ENCODE assay signal across 12 mouse cellular contexts in genomic region chr9:45246060-45246459, GRCm38 (mm10). TPM values are rescaled to one million over a fixed set of nuclear protein-coding genes. Genes with fewer than 3 reads are reported as not detected.
DNase-seq lines count a peak whose midpoint lies in the region; ATAC-seq and TF ChIP-seq lines count a peak whose summit lies in the region.
"Had no signal": no experiment of that assay in that cellular context is flagged by ENCODE, and none has a peak within 500 bp of the region (broad histone marks: within the 10 kb centered on the region; RNA-seq: fewer than 3 reads in every experiment).

No protein-coding gene starts in this region.

- intact Hi-C loops in heart, postnatal 10 days (cut with DNase I), result no loop called here

- TF ChIP-seq POLR2A in thymus, adult 2 months (IDR thresholded peaks at IDR 0.05; ENCODE audit: control insufficient read depth, extremely low read depth, insufficient read depth, low read length, poor library complexity), result no peak

- peak; percentile 92 for ATAC-seq in megakaryocyte, adult 5-6 weeks (ENCODE audit: poor library complexity, severe bottlenecking)
- ATAC-seq: forebrain, embryonic 13.5 days; hindbrain, embryonic 16.5 days had no signal

- DNase-seq in thymus, adult 2 months, result no peak
- no peak for DNase-seq in thymus, postnatal 10 days (ENCODE audit: low spot score in 2 of 2)
- DNase-seq in heart, postnatal 10 days, result peak; percentile 13 to 16
- DNase-seq in MN1 (ENCODE audit: low spot score), result no peak
- no peak for DNase-seq in testis, postnatal 10 days (ENCODE audit: low spot score)
- DNase-seq in layer of hippocampus, adult 8-10 months (ENCODE audit: low spot score in 2 of 2), result no peak
- DNase-seq: cerebellum, adult 9-11 months; left cerebral cortex, postnatal 4 days had no signal

- no peaks in the 10 kb centered on the region for H3K36me3 ChIP-seq in thymus, adult 2 months (ENCODE audit: control insufficient read depth, insufficient read depth, low read length)

- WGBS in thymus, adult 2 months, result 71% methylated on average over 6 of the region's 6 CpGs

- peak overlapping the region; percentile 61 for H3K27ac ChIP-seq in thymus, adult 2 months (ENCODE audit: control insufficient read depth, insufficient read depth, low read length)
- H3K27ac ChIP-seq: forebrain, embryonic 13.5 days had no signal

- H3K27me3 ChIP-seq in thymus, adult 2 months (ENCODE audit: control insufficient read depth, insufficient read depth, low read length), result no peaks in the 10 kb centered on the region
- H3K27me3 ChIP-seq: forebrain, embryonic 13.5 days had no signal

- peaks cover 53% of the 10 kb centered on the region for H3K4me1 ChIP-seq in thymus, adult 2 months (replicated peaks; ENCODE audit: control insufficient read depth, insufficient read depth, low read length)
- H3K4me1 ChIP-seq: forebrain, embryonic 13.5 days had no signal

- TF ChIP-seq CTCF in thymus, adult 2 months (IDR thresholded peaks at IDR 0.05; ENCODE audit: borderline replicate concordance, control insufficient read depth, extremely low read depth, insufficient read depth, low read length, poor library complexity), result no peak

- H3K4me3 ChIP-seq in thymus, adult 2 months (ENCODE audit: control insufficient read depth, insufficient read depth, low read length), result no peak overlapping the region
- H3K4me3 ChIP-seq: forebrain, embryonic 13.5 days; myocyte had no signal

RNA-seq across cellular contexts. Expression of gene Il10ra, which starts 22.9 kb away (rescaled TPM):
- 23.9 and 36.8 TPM in 2 replicates for polyA plus RNA-seq in thymus, adult 2 months (2012; rRNA removed)
- total RNA-seq in heart, postnatal 10 days (2021), result 1 to 10 TPM; 1.3 TPM
- total RNA-seq in megakaryocyte, adult 5-6 weeks (2015), result 33.9 and 37.2 TPM in 2 replicates
- 68.7 and 77.1 TPM in 2 replicates for total RNA-seq in megakaryocyte, adult 5-6 weeks (2017)
- total RNA-seq in layer of hippocampus, adult 8-10 months (2022), result 10 to 100 TPM in 1 of 4 experiments, 1 to 10 TPM in 3; 1.8 to 10.0 (median 6.1) TPM
- polyA plus RNA-seq: myocyte had no signal

RNA-seq across cellular contexts. Expression of gene Tmprss4, which starts 42.2 kb away (rescaled TPM):
- 7.4 and 16.1 TPM in 2 replicates for polyA plus RNA-seq in thymus, adult 2 months (2012; rRNA removed)
- not detected for total RNA-seq in heart, postnatal 10 days (2021)
- 0.34 TPM in 1 of 2 replicates, not detected in the other for total RNA-seq in megakaryocyte, adult 5-6 weeks (2015)
- 0.07 TPM in 1 of 2 replicates, not detected in the other for total RNA-seq in megakaryocyte, adult 5-6 weeks (2017)
- total RNA-seq in layer of hippocampus, adult 8-10 months (2022), result not detected
- total RNA-seq: left cerebral cortex, postnatal 4 days had no signal
- polyA plus RNA-seq: forebrain, embryonic 13.5 days; hindbrain, embryonic 16.5 days; myocyte had no signal

Comparison
In these comparisons a context has a peak if more than half of its experiments do, and no peak if none do; other contexts are left out.
1. DNase-seq: peak in heart, postnatal 10 days (2 of 2); none in thymus, adult 2 months (single experiment), thymus, postnatal 10 days (0 of 2), MN1 (single experiment), testis, postnatal 10 days (single experiment) and layer of hippocampus, adult 8-10 months (0 of 2).